Mouse (Mus musculus) heart, embryonic 15.5 days (tissue): ENCODE data around the gene Emc4. TPM values are rescaled to one million over a fixed set of nuclear protein-coding genes. Genes with fewer than 3 reads are reported as not detected.

Experiments used
- ATAC-seq: fragments of 200-750 bp; cut with Nextera tagmentation; replicated peaks from 2 replicates; pipeline ENCODE4 v1.8.0; 2017; ENCODE audit warnings: low read depth, moderate TSS enrichment; ENCODE audit not compliant: insufficient number of reproducible peaks, insufficient read depth, low FRiP score
- H3K27ac ChIP-seq: fragments of 300-500 bp; sonication (generic); 2 replicates; pipeline ENCODE4 v1.5.1; 2015; ENCODE audit warnings: mild to moderate bottlenecking, inconsistent platforms
- H3K27me3 ChIP-seq: fragments of 300-500 bp; sonication (generic); 2 replicates; pipeline ENCODE4 v1.6.1; 2015; ENCODE audit warnings: inconsistent platforms
- H3K36me3 ChIP-seq: fragments of 300-500 bp; sonication (generic); 2 replicates; pipeline ENCODE4 v1.6.1; 2015; ENCODE audit warnings: mild to moderate bottlenecking, inconsistent platforms
- H3K4me1 ChIP-seq: fragments of 300-500 bp; sonication (generic); replicated peaks from 2 replicates; pipeline ENCODE4 v1.6.1; 2015; ENCODE audit warnings: inconsistent platforms
- H3K4me2 ChIP-seq: fragments of 300-500 bp; sonication (generic); 2 replicates; pipeline ENCODE4 v1.6.1; 2015; ENCODE audit warnings: inconsistent platforms, mild to moderate bottlenecking, moderate library complexity
- H3K4me3 ChIP-seq: fragments of 300-500 bp; sonication (generic); 2 replicates; pipeline ENCODE4 v1.5.1; 2015; ENCODE audit warnings: mild to moderate bottlenecking, inconsistent platforms
- H3K9ac ChIP-seq: fragments of 300-500 bp; sonication (generic); 2 replicates; pipeline ENCODE4 v1.6.1; 2015; ENCODE audit warnings: mild to moderate bottlenecking, inconsistent platforms
- H3K9me3 ChIP-seq: fragments of 300-500 bp; sonication (generic); replicated peaks from 2 replicates; pipeline ENCODE4 v1.6.1; 2016; ENCODE audit warnings: inconsistent platforms
- WGBS: fragments of 180-500 bp; shearing (Covaris S2); methylation state at CpG from one replicate; pipeline ENCODE4 v1.1.7; 2015; ENCODE audit warnings: mixed read lengths; 5-methylcytosine and 5-hydroxymethylcytosine counted together
- polyA plus RNA-seq: library from polyadenylated mRNA; unstranded; fragments of >200 nt; fragmentation: Nextera tagmentation; extraction: Ambion mirVana; gene quantifications from 2 replicates; pipeline ENCODE4 v1.2.1, GENCODE M21; 2015

The Emc4 gene
- polyA plus RNA-seq, result 92.2 and 97.4 TPM in 2 replicates

GRCm38 (mm10) chr2:112367726-112368673 is at the start of gene Emc4:
Gene Emc4, minus strand, starts transcription at chr2:112368027.
- H3K4me2 ChIP-seq, result peak within 1 kb of the TSS; percentile 68
- peak within 1 kb of the TSS; percentile 76 for H3K9ac ChIP-seq
- peak within 1 kb of the TSS; percentile 83 for H3K4me3 ChIP-seq
- peak within 1 kb of the TSS; percentile 84 for H3K27ac ChIP-seq
- peaks cover 8% of the 10 kb centered on the region for H3K4me1 ChIP-seq
- ATAC-seq, result peak; percentile 58
- WGBS, result 1% methylated on average over 46 of the region's 46 CpGs
- H3K27me3 ChIP-seq, result no peaks in the 10 kb centered on the region
- no peaks in the 10 kb centered on the region for H3K9me3 ChIP-seq
- H3K36me3 ChIP-seq, result peaks cover 17% of the 10 kb centered on the region

- Histone ChIP-seq H3K9ac (no peak overlapping the region), H3K4me2 (no peak overlapping the region), H3K27ac (no peak overlapping the region), H3K9me3 (no peaks in the 10 kb centered on the region), H3K36me3 (peaks cover 35% of the 10 kb centered on the region), H3K4me1 (no peaks in the 10 kb centered on the region), H3K4me3 (no peak overlapping the region), H3K27me3 (no peaks in the 10 kb centered on the region)
- WGBS, result 83% methylated on average over 3 of the region's 3 CpGs
- ATAC-seq, result no peak
Measured at GRCm38 (mm10) chr2:112407030-112407429, 39.2 kb upstream of the Emc4 start.

- Histone ChIP-seq H3K9me3 (no peaks in the 10 kb centered on the region), H3K36me3 (no peaks in the 10 kb centered on the region), H3K9ac (no peak overlapping the region), H3K4me2 (no peak overlapping the region), H3K4me1 (0 out of 2 replicates have a peak, but pooled peaks cover 5% of the 10 kb centered on the region), H3K27me3 (no peaks in the 10 kb centered on the region), H3K27ac (0 out of 2 replicates have a peak overlapping the region, but pooled peaks have one; percentile 9), H3K4me3 (no peak overlapping the region)
- WGBS, result 51% methylated on average over 1 of the region's 1 CpGs
- no peak for ATAC-seq
Measured at GRCm38 (mm10) chr2:112396649-112397048, 28.8 kb upstream of the Emc4 start.

- Histone ChIP-seq H3K27me3 (no peaks in the 10 kb centered on the region), H3K36me3 (no peaks in the 10 kb centered on the region), H3K9ac (no peak overlapping the region), H3K27ac (no peak overlapping the region), H3K4me1 (peaks cover 11% of the 10 kb centered on the region), H3K9me3 (no peaks in the 10 kb centered on the region), H3K4me3 (no peak overlapping the region), H3K4me2 (no peak overlapping the region)
- ATAC-seq, result no peak
Measured at GRCm38 (mm10) chr2:112393958-112394357, 26.1 kb upstream of the Emc4 start.

GRCm38 (mm10) chr2:112392689-112393088 is 24.9 kb upstream of the Emc4 start:
- 90% methylated on average over 1 of the region's 1 CpGs for WGBS

GRCm38 (mm10) chr2:112391346-112392000 is 23.6 kb upstream of the Emc4 start:
- peaks cover 7% of the 10 kb centered on the region for H3K4me1 ChIP-seq
- no peak overlapping the region for H3K27ac ChIP-seq
- no peak overlapping the region for H3K4me3 ChIP-seq
- WGBS, result 79% methylated on average over 4 of the region's 4 CpGs
- no peaks in the 10 kb centered on the region for H3K27me3 ChIP-seq
- no peak overlapping the region for H3K4me2 ChIP-seq
- H3K9me3 ChIP-seq, result no peaks in the 10 kb centered on the region
- no peak for ATAC-seq
- no peak overlapping the region for H3K9ac ChIP-seq
- no peaks in the 10 kb centered on the region for H3K36me3 ChIP-seq

More at GRCm38 (mm10) chr2:112392689-112393088, 24.9 kb upstream of the Emc4 start:
- H3K4me1 ChIP-seq, result peaks cover 9% of the 10 kb centered on the region
- no peak overlapping the region for H3K4me3 ChIP-seq
- no peaks in the 10 kb centered on the region for H3K36me3 ChIP-seq
- no peak overlapping the region for H3K27ac ChIP-seq
- H3K27me3 ChIP-seq, result no peaks in the 10 kb centered on the region
- no peak overlapping the region for H3K9ac ChIP-seq
- H3K9me3 ChIP-seq, result no peaks in the 10 kb centered on the region
- ATAC-seq, result no peak
- H3K4me2 ChIP-seq, result no peak overlapping the region

- Histone ChIP-seq H3K27ac (no peak overlapping the region), H3K4me3 (no peak overlapping the region), H3K4me2 (no peak overlapping the region), H3K9ac (no peak overlapping the region), H3K36me3 (no peaks in the 10 kb centered on the region), H3K4me1 (peaks cover 6% of the 10 kb centered on the region), H3K9me3 (no peaks in the 10 kb centered on the region), H3K27me3 (no peaks in the 10 kb centered on the region)
- no peak for ATAC-seq
- WGBS, result 92% methylated on average over 5 of the region's 5 CpGs
Measured at GRCm38 (mm10) chr2:112390843-112391242, 23.0 kb upstream of the Emc4 start.

GRCm38 (mm10) chr2:112381219-112381618 is 13.4 kb upstream of the Emc4 start:
- 91% methylated on average over 1 of the region's 1 CpGs for WGBS
- no peaks in the 10 kb centered on the region for H3K9me3 ChIP-seq
- peaks cover 9% of the 10 kb centered on the region for H3K4me1 ChIP-seq
- H3K36me3 ChIP-seq, result no peaks in the 10 kb centered on the region
- no peak overlapping the region for H3K4me3 ChIP-seq
- H3K9ac ChIP-seq, result no peak overlapping the region
- no peak for ATAC-seq
- H3K27ac ChIP-seq, result no peak overlapping the region
- H3K4me2 ChIP-seq, result no peak overlapping the region
- no peaks in the 10 kb centered on the region for H3K27me3 ChIP-seq

GRCm38 (mm10) chr2:112380131-112380530 is 12.3 kb upstream of the Emc4 start:
- ATAC-seq, result no peak
- 38% methylated on average over 8 of the region's 8 CpGs for WGBS
- H3K27me3 ChIP-seq, result no peaks in the 10 kb centered on the region
- no peaks in the 10 kb centered on the region for H3K36me3 ChIP-seq
- no peaks in the 10 kb centered on the region for H3K9me3 ChIP-seq
- H3K4me3 ChIP-seq, result peak overlapping the region; percentile 81
- H3K4me1 ChIP-seq, result peaks cover 9% of the 10 kb centered on the region
- H3K9ac ChIP-seq, result peak overlapping the region; percentile 89
- no peak overlapping the region for H3K27ac ChIP-seq
- peak overlapping the region; percentile 61 for H3K4me2 ChIP-seq

- H3K4me2 ChIP-seq, result peak within 1 kb of the TSS; percentile 61
- no peaks in the 10 kb centered on the region for H3K36me3 ChIP-seq
- under 1% methylated on average over 72 of the region's 72 CpGs for WGBS
- peak within 1 kb of the TSS; percentile 85 for H3K27ac ChIP-seq
- peak within 1 kb of the TSS; percentile 89 for H3K9ac ChIP-seq
- peak within 1 kb of the TSS; percentile 81 for H3K4me3 ChIP-seq
- no peaks in the 10 kb centered on the region for H3K27me3 ChIP-seq
- no peaks in the 10 kb centered on the region for H3K9me3 ChIP-seq
- peaks cover 9% of the 10 kb centered on the region for H3K4me1 ChIP-seq
- peak; percentile 99 for ATAC-seq
Measured at GRCm38 (mm10) chr2:112378973-112379898, 11.4 kb upstream of the Emc4 start, which contains the start of gene Katnbl1. Gene Katnbl1, plus strand, starts transcription at chr2:112379211.
